Comparison of ENCODE assay signal across 10 mouse cellular contexts in genomic region chr17:5323746-5324145, GRCm38 (mm10).
DNase-seq lines count a peak whose midpoint lies in the region; ATAC-seq lines count a peak whose summit lies in the region.
"Had no signal": no experiment of that assay in that cellular context is flagged by ENCODE, and none has a peak within 500 bp of the region (broad histone marks: within the 10 kb centered on the region; RNA-seq: fewer than 3 reads in every experiment).

No protein-coding gene starts in this region.

- H3K9me3 ChIP-seq in kidney, embryonic 14.5 days (ENCODE audit: control insufficient read depth, low read length), result no peaks in the 10 kb centered on the region
- H3K9me3 ChIP-seq in embryonic facial prominence, embryonic 10.5 days, result no peaks in the 10 kb centered on the region
- H3K9me3 ChIP-seq in hindbrain, embryonic 16.5 days (ENCODE audit: control insufficient read depth, low read length), result no peaks in the 10 kb centered on the region

- peaks cover 59% of the 10 kb centered on the region for H3K36me3 ChIP-seq in kidney, embryonic 14.5 days (ENCODE audit: control insufficient read depth, insufficient read depth, low read length)
- peaks cover 82% of the 10 kb centered on the region for H3K36me3 ChIP-seq in embryonic facial prominence, embryonic 10.5 days (replicated peaks)
- peaks cover 36% of the 10 kb centered on the region for H3K36me3 ChIP-seq in hindbrain, embryonic 16.5 days (ENCODE audit: control insufficient read depth, insufficient read depth, low read length)

- no peak for DNase-seq in kidney, postnatal 14 days
- DNase-seq in NIH3T3 (ENCODE audit: low read depth), result peak; percentile 78
- DNase-seq in embryonic facial prominence, embryonic 10.5 days (ENCODE audit: low spot score), result no peak
- DNase-seq in cerebellum, postnatal 36 days, result no peak
- DNase-seq in urinary bladder, postnatal 14 days (ENCODE audit: low spot score), result no peak
- DNase-seq: spleen, adult 18-20 months had no signal

- 20% methylated on average over 1 of the region's 1 CpGs for WGBS in kidney, embryonic 14.5 days
- 43% methylated on average over 1 of the region's 1 CpGs for WGBS in embryonic facial prominence, embryonic 10.5 days
- 5% methylated on average over 1 of the region's 1 CpGs for WGBS in hindbrain, embryonic 16.5 days

- H3K27me3 ChIP-seq in kidney, embryonic 14.5 days (ENCODE audit: control insufficient read depth, insufficient read depth, low read length), result no peaks in the 10 kb centered on the region
- peaks cover 41% of the 10 kb centered on the region for H3K27me3 ChIP-seq in embryonic facial prominence, embryonic 10.5 days (replicated peaks; ENCODE audit: low read depth, poor library complexity, severe bottlenecking)
- H3K27me3 ChIP-seq in hindbrain, embryonic 16.5 days (replicated peaks; ENCODE audit: control insufficient read depth, insufficient read depth, low read length), result no peaks in the 10 kb centered on the region

- ATAC-seq in kidney, embryonic 14.5 days (ENCODE audit: low FRiP score, low TSS enrichment), result no peak
- ATAC-seq in hindbrain, embryonic 16.5 days, result no peak
- ATAC-seq in erythroblast, adult 5-6 weeks (replicated peaks; ENCODE audit: low FRiP score, poor library complexity, severe bottlenecking), result no peak

- no peak overlapping the region for H3K4me2 ChIP-seq in kidney, embryonic 14.5 days (replicated peaks; ENCODE audit: low read depth, low read length)
- no peak overlapping the region for H3K4me2 ChIP-seq in hindbrain, embryonic 16.5 days (ENCODE audit: low read length)

- H3K4me1 ChIP-seq in kidney, embryonic 14.5 days (ENCODE audit: control insufficient read depth, insufficient read depth, low read length), result peaks cover 21% of the 10 kb centered on the region
- H3K4me1 ChIP-seq in embryonic facial prominence, embryonic 10.5 days, result peaks cover 36% of the 10 kb centered on the region
- peaks cover 18% of the 10 kb centered on the region for H3K4me1 ChIP-seq in hindbrain, embryonic 16.5 days (ENCODE audit: control insufficient read depth, insufficient read depth, low read depth, low read length)

- H3K4me3 ChIP-seq in kidney, embryonic 14.5 days (ENCODE audit: low read length), result no peak overlapping the region
- H3K4me3 ChIP-seq in embryonic facial prominence, embryonic 10.5 days, result no peak overlapping the region
- H3K4me3 ChIP-seq in hindbrain, embryonic 16.5 days (ENCODE audit: low read length), result no peak overlapping the region
- H3K4me3 ChIP-seq: myocyte had no signal

- 0 out of 2 replicates have a peak overlapping the region, but pooled peaks have one; percentile 9 for H3K27ac ChIP-seq in kidney, embryonic 14.5 days (ENCODE audit: low read depth, low read length)
- peak overlapping the region; percentile 67 for H3K27ac ChIP-seq in embryonic facial prominence, embryonic 10.5 days (replicated peaks)
- H3K27ac ChIP-seq in hindbrain, embryonic 16.5 days (ENCODE audit: low read depth, low read length), result peak overlapping the region; percentile 51; the same call in 1 of the 2 replicates

- no peak overlapping the region for H3K9ac ChIP-seq in kidney, embryonic 14.5 days (ENCODE audit: low read depth, low read length)
- H3K9ac ChIP-seq in hindbrain, embryonic 16.5 days (ENCODE audit: low read depth, low read length), result no peak overlapping the region

Comparison
In these comparisons a context has a peak if more than half of its experiments do, and no peak if none do; other contexts are left out.
1. H3K27ac ChIP-seq: peak in every context shown above with its lines; median percentile 67 in embryonic facial prominence, embryonic 10.5 days; 51 in hindbrain, embryonic 16.5 days; 9 in kidney, embryonic 14.5 days.